Mouse (Mus musculus) kidney, embryonic 15.5 days (tissue): ENCODE results near the gene Bsph1. TPM values are rescaled to one million over a fixed set of nuclear protein-coding genes. Genes with fewer than 3 reads are reported as not detected.
"Not testable (repeated sequence)": the region's sequence is repeated elsewhere in the genome, so short reads cannot be mapped to it uniquely, and the experiment has no call there.

Experiments used
- ATAC-seq: fragments of 200-750 bp; cut with Nextera tagmentation; replicated peaks from 2 replicates; pipeline ENCODE4 v1.8.0; 2017; ENCODE audit warnings: moderate TSS enrichment; ENCODE audit not compliant: low FRiP score
- H3K27ac ChIP-seq: fragments of 300-500 bp; sonication (generic); 2 replicates; pipeline ENCODE4 v1.5.1; 2015; ENCODE audit warnings: mild to moderate bottlenecking, inconsistent platforms
- H3K27me3 ChIP-seq: fragments of 300-500 bp; sonication (generic); 2 replicates; pipeline ENCODE4 v1.6.1; 2015; ENCODE audit warnings: inconsistent platforms
- H3K36me3 ChIP-seq: fragments of 300-500 bp; sonication (generic); 2 replicates; pipeline ENCODE4 v1.6.1; 2015; ENCODE audit warnings: inconsistent platforms
- H3K4me1 ChIP-seq: fragments of 300-500 bp; sonication (generic); 2 replicates; pipeline ENCODE4 v1.6.1; 2015; ENCODE audit warnings: inconsistent platforms
- H3K4me2 ChIP-seq: fragments of 300-500 bp; sonication (generic); 2 replicates; pipeline ENCODE4 v1.6.1; 2015; ENCODE audit warnings: moderate library complexity, mild to moderate bottlenecking, inconsistent platforms
- H3K4me3 ChIP-seq: fragments of 300-500 bp; sonication (generic); replicated peaks from 2 replicates; pipeline ENCODE4 v1.5.1; 2015; ENCODE audit warnings: mild to moderate bottlenecking, inconsistent platforms
- H3K9ac ChIP-seq: fragments of 300-500 bp; sonication (generic); 2 replicates; pipeline ENCODE4 v1.6.1; 2015; ENCODE audit warnings: mild to moderate bottlenecking, inconsistent platforms
- H3K9me3 ChIP-seq: fragments of 300-500 bp; sonication (generic); replicated peaks from 2 replicates; pipeline ENCODE4 v1.6.1; 2016; ENCODE audit warnings: inconsistent platforms
- WGBS: fragments of 180-500 bp; shearing (Covaris S2); methylation state at CpG from one replicate; pipeline ENCODE4 v1.1.7; 2015; ENCODE audit warnings: mixed read lengths; 5-methylcytosine and 5-hydroxymethylcytosine counted together
- polyA plus RNA-seq: library from polyadenylated mRNA; unstranded; fragments of >200 nt; fragmentation: Nextera tagmentation; extraction: Ambion mirVana; gene quantifications from 2 replicates; pipeline ENCODE4 v1.2.1, GENCODE M21; 2015

Bsph1 gene
- polyA plus RNA-seq = not detected in 2 replicates

DNA sequence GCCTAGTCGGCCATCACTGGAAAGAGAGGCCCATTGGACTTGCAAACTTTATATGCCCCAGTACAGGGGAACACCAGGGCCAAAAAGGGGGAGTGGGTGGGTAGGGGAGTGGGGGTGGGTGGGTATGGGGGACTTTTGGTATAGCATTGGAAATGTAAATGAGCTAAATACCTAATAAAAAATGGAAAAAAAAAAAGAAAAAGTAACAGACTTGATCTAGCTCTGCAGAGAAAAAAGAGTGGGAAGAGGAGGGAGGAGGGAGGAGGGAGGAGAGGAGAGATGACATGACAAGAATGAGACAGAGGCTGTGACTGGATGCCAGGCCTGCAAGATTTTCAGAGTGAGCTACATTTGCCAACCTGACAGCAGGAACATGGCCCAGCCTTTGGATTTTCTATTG is at the start of gene Bsph1:
Bsph1 (plus strand) TSS at position 301 of the 400 bp plus-strand sequence.
- ATAC-seq, H3K4me3 ChIP-seq, H3K27ac ChIP-seq, H3K4me2 ChIP-seq, H3K36me3 ChIP-seq, H3K27me3 ChIP-seq, H3K9ac ChIP-seq, H3K4me1 ChIP-seq, H3K9me3 ChIP-seq: not testable (repeated sequence)
- 64% methylated on average over 1 of the region's 1 CpGs for WGBS

DNA sequence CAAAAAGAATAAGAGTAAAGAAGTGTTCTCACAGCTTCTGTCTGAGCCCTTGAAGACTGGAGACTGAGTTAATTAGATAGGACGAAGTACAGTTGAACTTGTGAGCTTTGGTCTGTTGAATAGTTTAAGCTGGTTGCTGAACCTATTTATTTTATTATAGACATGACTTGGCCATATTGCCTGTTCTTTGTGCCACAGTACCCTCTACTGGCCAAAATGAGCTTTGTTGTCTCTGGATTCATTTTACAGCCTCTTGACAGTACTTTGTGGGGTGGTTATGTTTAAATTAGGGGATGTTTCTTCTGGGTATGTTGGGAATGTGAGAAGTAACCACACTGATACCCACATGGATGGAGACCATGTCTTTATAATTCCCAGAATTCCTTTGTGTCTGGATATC is 60.9 kb downstream of the Bsph1 start:
- Histone ChIP-seq H3K4me3 (no peak overlapping the region), H3K36me3 (no peaks in the 10 kb centered on the region), H3K27ac (no peak overlapping the region), H3K4me1 (no peaks in the 10 kb centered on the region), H3K27me3 (no peaks in the 10 kb centered on the region), H3K9ac (no peak overlapping the region), H3K9me3 (no peaks in the 10 kb centered on the region), H3K4me2 (no peak overlapping the region)
- 64% methylated on average over 1 of the region's 1 CpGs for WGBS
- ATAC-seq = no peak

Other genes with a start within 250 kb of the Bsph1 start
- gene Vmn1r89, start 237.8 kb upstream of the Bsph1 start, polyA plus RNA-seq = not detected in 2 replicates
- 109 and 110 TPM in 2 replicates for gene Lig1, start 173.6 kb upstream of the Bsph1 start, polyA plus RNA-seq
- 8.8 and 13.0 TPM in 2 replicates for gene Zswim9, start 172.1 kb upstream of the Bsph1 start, polyA plus RNA-seq
- 0.98 and 1.1 TPM in 2 replicates for gene Pla2g4c, start 126.2 kb upstream of the Bsph1 start, polyA plus RNA-seq
- not detected in 2 replicates for gene Cabp5, start 52.7 kb upstream of the Bsph1 start, polyA plus RNA-seq
- gene Bsph2, start 120.2 kb downstream of the Bsph1 start, polyA plus RNA-seq = not detected in 2 replicates
- not detected in 2 replicates for gene Sult2a5, start 173.1 kb downstream of the Bsph1 start, polyA plus RNA-seq